Mouse (Mus musculus) limb, embryonic 13.5 days (tissue): Measurements from ENCODE around the gene Pwp1. TPM values are rescaled to one million over a fixed set of nuclear protein-coding genes. Genes with fewer than 3 reads are reported as not detected.

ENCODE experiments used
- ATAC-seq: fragments of 200-750 bp; cut with Nextera tagmentation; 2 replicates; pipeline ENCODE4 v1.8.0; 2017; ENCODE audit warnings: low read depth, moderate number of reproducible peaks, moderate TSS enrichment; ENCODE audit not compliant: low FRiP score
- H3K27ac ChIP-seq: fragments of 300-500 bp; sonication (generic); 2 replicates; pipeline ENCODE4 v1.5.1; 2015; ENCODE audit warnings: inconsistent platforms, mild to moderate bottlenecking, moderate library complexity
- H3K27me3 ChIP-seq: fragments of 300-500 bp; sonication (generic); 2 replicates; pipeline ENCODE4 v1.6.1; 2015; ENCODE audit warnings: mild to moderate bottlenecking, inconsistent platforms
- H3K36me3 ChIP-seq: fragments of 300-500 bp; sonication (generic); 2 replicates; pipeline ENCODE4 v1.6.1; 2015; ENCODE audit warnings: inconsistent platforms, mild to moderate bottlenecking, moderate library complexity
- H3K4me1 ChIP-seq: fragments of 300-500 bp; sonication (generic); 2 replicates; pipeline ENCODE4 v1.6.1; 2015; ENCODE audit warnings: inconsistent platforms
- H3K4me2 ChIP-seq: fragments of 300-500 bp; sonication (generic); replicated peaks from 2 replicates; pipeline ENCODE4 v1.6.1; 2015; ENCODE audit warnings: inconsistent platforms, mild to moderate bottlenecking, moderate library complexity
- H3K4me3 ChIP-seq: fragments of 300-500 bp; sonication (generic); 2 replicates; pipeline ENCODE4 v1.5.1; 2015; ENCODE audit warnings: moderate library complexity, mild to moderate bottlenecking, inconsistent platforms
- H3K9ac ChIP-seq: fragments of 300-500 bp; sonication (generic); 2 replicates; pipeline ENCODE4 v1.6.1; 2015; ENCODE audit warnings: mild to moderate bottlenecking, inconsistent platforms
- H3K9me3 ChIP-seq: fragments of 300-500 bp; sonication (generic); 2 replicates; pipeline ENCODE4 v1.6.1; 2016; ENCODE audit warnings: inconsistent platforms
- WGBS: fragments of 180-500 bp; shearing (Covaris S2); methylation state at CpG from one replicate; pipeline ENCODE4 v1.1.7; 2015; 5-methylcytosine and 5-hydroxymethylcytosine counted together
- polyA plus RNA-seq: library from polyadenylated mRNA; unstranded; fragments of >200 nt; fragmentation: Nextera tagmentation; extraction: Ambion mirVana; gene quantifications from 2 replicates; pipeline ENCODE4 v1.2.1, GENCODE M21; 2015

Gene Pwp1
- polyA plus RNA-seq, 1 experiment from 2014 or later: 86.8 TPM

- peaks cover 19% of the 10 kb centered on the region for H3K4me1 ChIP-seq
- ATAC-seq: peak; percentile 99
- under 1% methylated on average over 87 of the region's 90 CpGs for WGBS
- no peaks in the 10 kb centered on the region for H3K9me3 ChIP-seq
- H3K27me3 ChIP-seq: no peaks in the 10 kb centered on the region
- peaks cover 26% of the 10 kb centered on the region for H3K36me3 ChIP-seq
- peak within 1 kb of the TSS; percentile 75 for H3K4me3 ChIP-seq
- H3K9ac ChIP-seq: peak within 1 kb of the TSS; percentile 86
- peak within 1 kb of the TSS; percentile 73 for H3K27ac ChIP-seq
- H3K4me2 ChIP-seq: peak within 1 kb of the TSS; percentile 79
Measured at GRCm38 (mm10) chr10:85916498-85917309, 87.4 kb downstream of the Pwp1 start, which contains the start of gene Prdm4. Gene Prdm4 (minus strand): TSS chr10:85917142.

- no peak for ATAC-seq
- Histone ChIP-seq H3K4me3 (peak within 1 kb of the TSS; percentile 60), H3K4me2 (peak within 1 kb of the TSS; percentile 97), H3K36me3 (no peaks in the 10 kb centered on the region), H3K9ac (peak within 1 kb of the TSS; percentile 58), H3K27ac (no peak within 1 kb of the TSS), H3K4me1 (peaks cover 20% of the 10 kb centered on the region), H3K9me3 (no peaks in the 10 kb centered on the region), H3K27me3 (peaks cover 49% of the 10 kb centered on the region)
- 2% methylated on average over 23 of the region's 23 CpGs for WGBS
Measured at GRCm38 (mm10) chr10:85927676-85928445, 98.6 kb downstream of the Pwp1 start, which contains the start of gene Ascl4. Gene Ascl4 (plus strand): TSS chr10:85927681.

GRCm38 (mm10) chr10:85928499-85929207 is 99.4 kb downstream of the Pwp1 start:
- peak overlapping the region; percentile 58 for H3K9ac ChIP-seq
- peak overlapping the region; percentile 97 for H3K4me2 ChIP-seq
- peaks cover 23% of the 10 kb centered on the region for H3K4me1 ChIP-seq
- no peaks in the 10 kb centered on the region for H3K9me3 ChIP-seq
- under 1% methylated on average over 63 of the region's 63 CpGs for WGBS
- no peak overlapping the region for H3K27ac ChIP-seq
- peak; percentile 64 for ATAC-seq
- H3K36me3 ChIP-seq: no peaks in the 10 kb centered on the region
- H3K27me3 ChIP-seq: peaks cover 49% of the 10 kb centered on the region
- peak overlapping the region; percentile 60 for H3K4me3 ChIP-seq

GRCm38 (mm10) chr10:85929208-85929591 is 99.9 kb downstream of the Pwp1 start:
- Histone ChIP-seq H3K4me2 (peak overlapping the region; percentile 97), H3K27me3 (peaks cover 49% of the 10 kb centered on the region), H3K9ac (no peak overlapping the region), H3K36me3 (no peaks in the 10 kb centered on the region), H3K4me3 (peak overlapping the region; percentile 60), H3K9me3 (no peaks in the 10 kb centered on the region), H3K4me1 (peaks cover 23% of the 10 kb centered on the region), H3K27ac (no peak overlapping the region)
- no peak for ATAC-seq
- 50% methylated on average over 11 of the region's 11 CpGs for WGBS

GRCm38 (mm10) chr10:85929962-85930361 is 100.7 kb downstream of the Pwp1 start:
- Histone ChIP-seq H3K27me3 (peaks cover 49% of the 10 kb centered on the region), H3K36me3 (no peaks in the 10 kb centered on the region), H3K4me1 (peaks cover 23% of the 10 kb centered on the region), H3K27ac (no peak overlapping the region), H3K4me3 (no peak overlapping the region), H3K9ac (no peak overlapping the region), H3K9me3 (no peaks in the 10 kb centered on the region), H3K4me2 (no peak overlapping the region)
- WGBS: 91% methylated on average over 11 of the region's 11 CpGs
- no peak for ATAC-seq

DNA sequence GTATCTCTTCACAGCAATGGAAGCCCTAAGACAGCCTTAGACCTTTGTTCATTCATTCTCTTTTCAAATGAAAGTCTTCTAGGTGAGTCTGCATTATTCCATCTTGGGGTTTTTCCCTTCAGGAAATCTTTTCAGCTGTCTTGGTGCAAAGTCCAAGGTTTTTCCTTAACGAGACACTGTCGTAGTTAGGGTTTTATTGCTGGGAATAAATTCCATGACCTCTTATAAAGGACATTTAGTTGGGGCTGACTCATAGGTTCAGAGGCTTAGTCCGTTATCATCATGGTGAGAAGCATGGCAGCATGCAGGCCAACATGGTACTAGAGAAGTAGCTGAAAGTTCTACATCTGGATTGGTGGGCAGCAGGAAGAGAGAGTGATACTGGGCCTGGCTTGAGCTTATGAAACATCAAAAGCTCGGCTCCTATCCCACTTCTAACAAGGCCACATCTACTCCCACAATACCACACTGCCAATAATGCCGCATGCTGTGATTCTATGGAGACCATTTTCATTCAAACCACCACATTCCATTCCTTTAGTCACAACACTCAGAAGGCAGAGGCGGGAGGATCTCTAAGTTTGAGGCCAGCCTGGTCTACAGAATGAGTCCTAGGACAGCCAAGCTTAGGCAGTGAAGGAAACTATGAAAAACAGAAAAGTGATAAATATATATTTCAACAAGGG is 107.1 kb downstream of the Pwp1 start:
- H3K4me2 ChIP-seq: no peak overlapping the region
- H3K9me3 ChIP-seq: peaks cover 4% of the 10 kb centered on the region; the same call in 1 of the 2 replicates
- peaks cover 6% of the 10 kb centered on the region; the same call in 1 of the 2 replicates for H3K4me1 ChIP-seq
- peaks cover 57% of the 10 kb centered on the region for H3K36me3 ChIP-seq
- 83% methylated on average over 6 of the region's 6 CpGs for WGBS
- H3K27ac ChIP-seq: no peak overlapping the region
- H3K9ac ChIP-seq: no peak overlapping the region
- H3K4me3 ChIP-seq: no peak overlapping the region
- no peaks in the 10 kb centered on the region for H3K27me3 ChIP-seq
- ATAC-seq: no peak

Other genes starting within 250 kb of the Pwp1 start
- 18.3 and 19.1 TPM in 2 replicates for gene Prdm4, start 87.6 kb downstream of the Pwp1 start, polyA plus RNA-seq
- 0.33 and 0.66 TPM in 2 replicates for gene Ascl4, start 98.2 kb downstream of the Pwp1 start, polyA plus RNA-seq
- gene Rtcb, start 128.3 kb downstream of the Pwp1 start, polyA plus RNA-seq: 219 and 222 TPM in 2 replicates
- 0.42 and 0.47 TPM in 2 replicates for gene Bpifc, start 182.4 kb downstream of the Pwp1 start, polyA plus RNA-seq
- gene Fbxo7, start 192.5 kb downstream of the Pwp1 start, polyA plus RNA-seq: 33.3 and 33.5 TPM in 2 replicates